Mouse (Mus musculus): ENCODE results near the gene Csf1.

The Csf1 gene

DNA sequence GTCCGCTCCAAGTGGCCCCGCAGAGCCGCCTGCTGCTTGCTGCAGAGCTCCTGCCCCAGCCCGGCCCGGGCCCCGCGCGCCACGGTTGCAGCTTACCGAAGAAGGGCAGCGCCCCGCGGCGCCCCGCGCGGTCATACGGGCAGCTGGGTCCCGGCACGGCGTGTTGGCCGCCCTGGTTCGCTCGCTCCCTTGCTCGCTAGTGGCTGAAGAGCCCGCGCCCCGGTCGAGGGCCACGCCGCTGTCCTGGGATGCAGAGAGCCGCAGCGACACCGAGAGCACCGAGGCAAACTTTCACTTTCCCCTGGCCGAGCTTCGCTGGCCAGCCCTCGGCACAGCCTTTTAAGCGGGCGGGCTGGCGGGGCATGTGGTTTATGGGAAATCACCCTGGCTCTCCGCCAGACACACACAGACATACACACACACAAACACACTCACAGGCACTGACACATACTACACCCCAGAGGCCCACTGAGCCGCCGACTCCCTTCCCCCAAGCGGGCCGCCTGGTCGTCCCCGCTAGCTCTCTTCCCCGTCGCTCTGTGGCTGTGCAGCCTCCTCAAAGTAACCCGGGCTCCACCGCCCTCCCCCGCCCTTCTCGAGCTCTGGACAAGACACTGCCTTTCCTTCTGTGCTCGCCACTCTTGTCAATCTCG lies at the start of gene Csf1:
TSS of gene Csf1 (minus strand) at position 541 of the 653 bp plus-strand sequence.
- peak; percentile 65 to 67 for DNase-seq (ENCODE audit: low spot score in 2 of 2)

DNA sequence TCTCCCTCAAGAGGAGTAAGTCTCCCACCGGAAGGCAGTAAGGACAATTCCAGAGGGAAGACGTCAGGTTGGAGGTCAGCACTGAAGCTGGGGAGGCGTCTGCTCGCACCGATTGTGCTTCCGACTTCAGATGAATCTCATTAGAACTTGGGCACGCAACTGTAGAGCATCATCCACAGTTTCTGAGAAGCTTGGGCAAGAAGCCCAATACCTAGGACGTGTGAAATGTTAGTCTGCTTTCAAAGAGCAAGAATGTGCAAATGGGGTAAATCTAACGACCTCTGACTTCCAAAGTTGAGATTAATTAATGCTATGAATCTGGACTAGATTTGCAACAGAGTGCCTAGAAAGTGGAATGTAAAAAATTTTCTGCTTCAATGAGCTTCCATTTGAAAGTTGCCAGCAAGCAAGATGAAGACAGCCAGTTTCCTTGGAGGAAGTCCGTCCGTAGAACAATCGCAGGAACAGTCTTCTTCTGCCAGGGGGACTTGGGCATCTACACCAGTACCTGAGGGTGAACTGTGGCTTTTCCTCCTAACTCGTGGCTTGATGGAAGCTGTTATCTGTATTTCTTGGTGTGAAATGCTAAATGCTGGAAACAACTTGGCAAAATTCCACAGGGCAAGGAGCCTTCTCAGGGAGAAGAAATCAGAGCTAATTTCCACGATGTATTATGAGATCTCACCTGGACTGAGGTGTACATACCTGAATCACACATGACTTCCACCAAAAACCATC lies 47.9 kb upstream of the Csf1 start:
- peak in 1 of 2 experiments; percentile 43 for DNase-seq (ENCODE audit: low spot score in 2 of 2)

DNA sequence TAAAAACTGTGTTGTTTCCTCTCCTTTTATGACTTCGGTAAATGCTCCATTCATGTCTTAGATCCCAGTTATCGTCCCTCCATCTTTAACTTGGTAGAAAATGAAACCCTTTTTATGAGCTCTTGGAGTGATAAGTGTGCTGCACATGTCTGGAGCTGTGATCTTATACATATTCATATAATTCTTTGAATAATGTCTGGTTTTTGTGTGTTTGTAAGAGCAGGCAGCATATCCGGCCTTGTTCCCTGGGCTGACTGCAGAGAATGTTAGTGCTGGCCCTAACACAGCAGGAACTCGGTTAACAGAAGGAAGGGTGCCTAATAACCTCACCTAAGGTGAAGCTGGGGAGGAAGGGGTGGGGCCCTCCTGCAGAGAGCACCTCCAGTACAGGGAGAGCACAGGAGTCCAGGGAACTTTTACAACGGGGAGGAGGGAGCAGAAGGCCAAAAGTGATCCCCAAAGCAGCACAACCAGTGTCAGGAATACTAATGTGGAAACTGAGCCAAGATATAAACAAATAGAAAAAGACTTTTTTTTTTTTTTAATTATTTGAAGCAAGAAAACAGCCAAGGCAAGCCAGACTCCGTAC lies 47.2 kb upstream of the Csf1 start:
- DNase-seq (ENCODE audit: low spot score in 2 of 2), result peak in 1 of 2 experiments; percentile 45

DNA sequence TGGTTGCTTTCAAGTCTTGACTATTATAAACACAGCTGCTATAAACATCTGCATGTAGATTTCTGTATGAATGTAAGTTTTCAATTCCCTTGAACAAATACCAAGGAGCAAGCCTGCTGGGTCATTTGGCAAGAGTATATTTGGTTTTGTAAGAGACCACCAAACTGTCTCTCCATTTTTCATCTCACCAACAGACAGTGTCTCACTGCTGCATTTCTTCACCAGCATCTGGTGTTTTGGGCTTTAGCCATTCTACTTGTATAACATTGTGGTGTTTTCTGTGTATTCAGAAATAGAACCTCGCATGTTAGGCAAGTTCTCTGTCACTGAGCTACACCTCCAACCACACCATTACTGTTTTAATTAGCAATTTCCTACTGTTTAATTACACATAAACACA lies 46.6 kb upstream of the Csf1 start:
- DNase-seq (ENCODE audit: low spot score in 2 of 2), result peak in 1 of 2 experiments; percentile 49

DNA sequence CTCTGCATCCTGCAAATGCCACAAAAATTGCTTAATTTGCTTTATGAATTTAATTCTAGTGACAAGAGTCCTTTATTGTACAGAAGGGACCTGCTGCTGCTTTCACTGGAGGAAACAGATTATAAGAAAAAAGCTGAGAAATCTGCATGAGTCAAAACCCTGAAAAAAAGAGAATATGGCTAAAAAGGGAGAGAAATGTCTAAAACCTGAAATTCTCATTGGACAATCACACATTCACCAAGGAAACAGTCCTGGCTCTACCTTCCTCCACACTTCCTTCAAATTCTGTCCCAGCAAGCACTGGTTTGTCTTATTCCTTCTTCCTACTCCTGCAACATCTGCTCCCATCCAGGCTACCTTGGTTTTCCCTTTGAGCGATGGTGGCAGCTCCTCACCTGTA lies 44.5 kb upstream of the Csf1 start:
- DNase-seq (ENCODE audit: low spot score in 2 of 2), result no peak

DNA sequence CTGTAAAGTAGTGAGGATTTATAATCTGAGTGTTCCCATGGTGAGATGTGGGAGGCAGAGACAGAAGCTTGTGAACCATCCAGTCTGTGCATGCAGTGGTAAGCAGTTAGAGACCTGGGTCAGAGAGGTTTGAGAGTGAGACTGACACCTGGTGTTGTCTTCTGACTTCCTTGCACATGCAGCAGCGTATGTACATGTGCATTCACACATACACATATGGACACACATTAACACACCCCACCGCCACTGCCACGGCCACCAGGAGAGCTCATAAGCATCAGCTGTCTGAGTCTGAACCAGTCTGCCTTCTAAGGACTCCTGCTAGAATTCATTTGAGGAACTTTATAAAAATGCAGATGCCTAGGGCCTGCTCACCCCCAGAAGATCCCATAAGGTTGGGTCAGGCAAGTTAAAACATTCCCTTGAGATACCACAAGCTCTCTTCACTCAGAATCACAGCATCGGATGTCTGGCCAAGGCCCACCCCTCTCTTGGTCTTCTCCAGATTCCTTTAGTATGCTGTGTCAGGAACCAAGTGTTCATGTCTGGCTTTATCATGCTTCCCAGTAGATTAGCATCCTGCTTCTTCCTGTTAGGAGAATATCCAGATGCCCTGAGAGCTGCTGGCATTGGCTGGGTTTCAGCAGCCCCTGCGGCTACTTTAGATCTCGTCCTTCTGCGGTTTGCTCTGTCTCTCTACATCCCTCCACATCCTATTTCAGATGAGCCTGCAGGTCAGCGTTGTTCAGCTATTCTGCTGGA lies 42.1 kb upstream of the Csf1 start:
- no peak for DNase-seq (ENCODE audit: low spot score in 2 of 2)

DNA sequence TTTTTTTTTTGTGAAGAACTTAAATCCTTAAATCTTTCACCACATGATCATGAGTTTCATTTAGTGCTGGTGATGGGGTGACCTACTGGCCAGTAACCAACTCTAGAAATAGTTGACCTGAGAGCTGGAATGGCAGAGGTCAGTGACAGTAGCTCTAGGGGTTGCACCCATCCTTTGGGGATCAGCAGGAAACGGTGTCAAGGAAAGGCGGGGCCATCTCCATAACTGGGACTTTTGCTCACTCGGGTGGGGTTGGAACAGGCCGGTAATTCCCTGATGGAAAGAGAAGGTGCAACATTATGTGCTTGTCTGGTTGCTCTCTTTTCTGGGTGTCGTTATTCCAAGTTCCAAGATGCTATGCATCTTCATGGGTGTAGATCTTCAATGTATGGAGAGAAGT lies 38.7 kb upstream of the Csf1 start:
- DNase-seq (ENCODE audit: low spot score in 2 of 2), result no peak

DNA sequence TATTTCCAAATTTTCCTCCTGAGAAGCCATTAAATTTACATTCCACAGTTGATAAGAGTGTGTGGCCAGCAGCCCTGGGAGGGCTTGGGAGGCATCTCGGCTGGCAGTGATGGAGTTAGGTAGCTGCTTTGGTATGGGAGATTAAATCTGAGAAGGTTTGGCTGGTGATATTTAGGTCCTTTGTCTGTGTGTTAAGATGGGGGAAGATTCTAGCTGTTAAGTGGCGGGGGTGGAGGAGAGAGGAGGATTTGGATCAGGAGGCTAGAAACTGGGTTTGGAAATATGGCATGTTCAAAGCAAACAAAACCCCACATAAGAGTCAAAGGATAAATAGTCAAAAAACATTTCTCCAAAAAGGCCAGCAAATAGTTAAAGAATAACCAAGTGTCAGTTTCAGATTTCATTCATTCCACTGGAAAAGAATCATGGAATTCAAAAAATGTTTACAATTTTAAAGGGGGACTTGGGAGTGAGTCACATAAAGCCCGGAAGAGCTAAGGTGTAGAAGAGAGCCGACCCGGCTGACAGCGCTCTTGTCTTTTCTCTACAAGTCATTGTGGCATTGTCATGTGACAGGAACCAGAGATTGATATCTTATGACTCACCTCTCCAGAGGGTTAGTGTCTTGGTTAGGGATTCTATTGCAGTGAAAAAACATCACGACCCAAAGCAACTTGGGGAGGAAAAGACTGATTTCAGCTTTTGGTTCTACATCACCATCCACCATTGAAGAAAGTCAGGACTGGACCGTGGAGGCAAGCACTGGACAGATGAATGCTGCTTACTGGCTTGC lies 36.1 kb upstream of the Csf1 start:
- DNase-seq (ENCODE audit: low spot score in 2 of 2), result no peak

DNA sequence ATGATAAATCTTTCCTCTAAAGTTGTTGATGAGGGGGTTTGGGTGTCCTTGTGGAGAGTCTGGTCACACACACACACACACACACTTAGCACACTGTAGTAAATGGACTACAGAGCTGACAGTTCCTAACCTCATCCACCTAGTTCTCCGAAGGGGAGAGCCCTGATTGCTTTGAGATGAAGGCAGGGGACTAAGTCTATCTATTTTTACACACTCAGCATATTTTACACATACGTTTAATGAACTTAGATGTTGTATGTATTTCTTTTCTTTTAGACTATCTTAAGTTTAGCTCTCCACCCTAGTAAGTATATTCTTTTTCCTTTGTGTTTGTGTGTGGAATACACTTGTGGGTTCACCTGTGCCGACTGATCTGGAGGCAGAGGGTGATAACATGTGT lies 34.6 kb upstream of the Csf1 start:
- no peak for DNase-seq (ENCODE audit: low spot score in 2 of 2)

DNA sequence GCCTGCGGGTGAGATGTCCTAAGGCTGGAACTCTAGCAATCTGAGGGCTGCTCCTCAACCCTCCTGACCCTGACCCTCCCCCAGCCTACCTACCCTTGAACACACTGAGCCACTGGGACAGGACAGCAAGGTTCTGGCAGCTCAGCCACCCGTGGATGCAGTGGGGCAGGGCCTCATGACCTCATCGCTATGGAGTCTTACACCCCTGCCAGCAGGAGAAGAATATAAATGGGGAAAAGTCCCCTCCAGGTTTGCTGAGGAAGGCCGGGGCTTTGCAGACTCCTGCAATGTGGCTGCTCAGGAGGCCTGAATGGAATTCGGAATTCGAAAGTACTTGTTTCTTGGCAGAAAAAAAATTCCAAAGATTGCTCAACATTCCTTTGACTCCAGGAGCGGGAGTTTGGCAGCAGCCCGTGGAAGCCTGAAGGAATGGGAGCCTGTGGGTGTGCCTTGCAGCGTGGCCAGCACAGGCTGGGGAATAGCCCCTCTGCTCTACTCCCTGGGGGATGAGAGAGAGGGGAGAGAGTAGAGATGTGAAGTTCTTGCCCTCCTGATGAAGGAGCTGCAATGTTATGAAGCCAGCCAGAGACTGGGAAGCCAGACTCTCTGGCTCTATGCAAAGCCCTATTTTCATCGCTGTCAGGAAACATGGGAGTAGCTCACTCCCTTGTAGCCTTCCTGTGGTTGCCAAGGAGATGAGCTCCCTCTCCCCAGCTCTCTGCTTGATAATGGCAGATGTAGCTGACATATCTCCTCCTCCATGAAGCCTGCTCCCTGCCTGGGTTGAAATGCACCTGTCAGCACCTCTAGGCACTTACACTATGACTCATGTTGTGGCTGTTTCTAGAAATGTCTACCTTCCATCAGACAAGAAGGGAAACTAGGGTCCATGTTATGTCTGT lies 33.3 kb upstream of the Csf1 start:
- DNase-seq (ENCODE audit: low spot score in 2 of 2), result peak; percentile 68 to 73

DNA sequence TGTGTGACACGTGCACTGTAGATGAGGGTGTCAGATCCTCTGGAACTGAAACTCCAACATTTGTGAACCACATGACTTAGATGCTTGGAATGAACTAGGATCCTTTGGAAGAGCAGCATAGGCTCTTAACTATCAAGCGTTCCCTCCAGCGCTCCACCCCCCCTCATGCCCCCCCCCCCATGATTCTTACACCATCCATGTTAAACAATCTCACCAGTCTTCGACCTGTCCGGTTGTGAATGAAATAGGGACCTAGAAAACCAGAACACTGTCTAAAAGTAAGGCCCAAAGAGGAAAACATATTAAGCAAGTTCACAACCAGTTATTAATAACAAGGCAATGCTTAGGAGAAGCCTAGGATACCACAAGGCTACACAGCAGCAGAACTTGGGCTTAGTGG lies 32.5 kb upstream of the Csf1 start:
- DNase-seq (ENCODE audit: low spot score in 2 of 2), result no peak

DNA sequence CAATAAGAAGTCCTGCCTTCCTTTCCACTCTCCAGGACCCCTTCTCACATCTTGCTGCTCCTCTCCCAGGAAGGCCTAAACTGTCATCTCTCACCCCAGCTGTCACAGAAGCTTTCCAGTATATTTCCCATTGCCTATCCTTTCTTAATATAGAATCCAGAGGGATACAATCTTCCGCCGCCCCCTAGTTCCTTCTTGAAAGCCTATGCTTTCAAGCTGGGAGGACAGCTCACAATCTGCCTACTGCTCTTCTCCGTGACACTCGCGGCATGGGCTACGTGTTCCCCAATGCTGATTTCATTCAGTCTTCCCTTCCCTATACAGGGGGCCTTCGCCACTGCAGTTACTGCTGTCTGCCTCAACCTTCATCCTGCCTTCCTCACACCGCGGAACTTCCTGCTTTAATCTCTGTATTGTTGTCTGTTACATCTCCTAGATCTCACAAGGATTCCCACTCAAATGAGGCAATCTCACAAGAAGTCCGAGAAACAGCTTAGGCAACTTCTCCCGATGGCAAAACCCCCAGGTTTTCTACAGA lies 30.6 kb upstream of the Csf1 start:
- no peak for DNase-seq (ENCODE audit: low spot score in 2 of 2)

DNA sequence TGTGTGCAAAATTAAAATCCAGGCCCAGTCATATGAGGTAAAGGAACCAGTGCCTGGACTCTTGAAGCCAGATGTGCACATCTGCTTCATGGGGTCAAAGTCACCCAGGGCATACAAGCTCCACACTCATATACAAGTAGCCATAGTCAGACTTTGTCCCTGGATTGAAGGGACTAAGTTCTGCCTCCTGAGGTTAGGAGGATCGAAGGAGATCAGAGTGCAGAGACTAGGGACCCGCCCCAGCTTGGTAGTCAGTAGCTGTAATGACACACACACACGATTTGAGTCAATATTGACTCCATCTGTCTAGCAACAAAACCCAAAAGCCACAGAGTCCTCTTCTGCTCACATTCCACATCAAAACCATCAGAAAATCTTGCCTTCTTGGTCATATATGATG lies 30.0 kb upstream of the Csf1 start:
- DNase-seq (ENCODE audit: low spot score in 2 of 2), result no peak

DNA sequence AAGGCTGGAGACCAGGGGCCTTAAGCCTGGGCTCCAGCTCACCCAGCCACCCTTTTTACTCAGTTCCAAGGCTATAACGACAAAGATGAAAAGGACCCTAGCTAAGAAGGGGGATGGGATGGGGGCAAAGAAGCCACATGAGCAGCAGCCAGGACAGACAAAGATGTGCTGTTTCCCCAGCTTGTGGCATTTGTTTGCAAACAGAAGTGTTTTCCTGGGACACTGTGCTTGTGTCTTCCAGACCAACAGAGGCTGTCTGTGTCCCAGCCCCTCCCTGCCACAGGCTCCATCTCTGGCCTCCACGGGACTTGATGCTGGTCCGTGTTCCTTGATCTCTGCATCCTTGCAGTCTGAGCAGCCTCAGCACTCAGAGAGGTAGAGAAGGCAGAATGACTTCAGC lies 28.6 kb upstream of the Csf1 start:
- DNase-seq (ENCODE audit: low spot score in 2 of 2), result no peak

DNA sequence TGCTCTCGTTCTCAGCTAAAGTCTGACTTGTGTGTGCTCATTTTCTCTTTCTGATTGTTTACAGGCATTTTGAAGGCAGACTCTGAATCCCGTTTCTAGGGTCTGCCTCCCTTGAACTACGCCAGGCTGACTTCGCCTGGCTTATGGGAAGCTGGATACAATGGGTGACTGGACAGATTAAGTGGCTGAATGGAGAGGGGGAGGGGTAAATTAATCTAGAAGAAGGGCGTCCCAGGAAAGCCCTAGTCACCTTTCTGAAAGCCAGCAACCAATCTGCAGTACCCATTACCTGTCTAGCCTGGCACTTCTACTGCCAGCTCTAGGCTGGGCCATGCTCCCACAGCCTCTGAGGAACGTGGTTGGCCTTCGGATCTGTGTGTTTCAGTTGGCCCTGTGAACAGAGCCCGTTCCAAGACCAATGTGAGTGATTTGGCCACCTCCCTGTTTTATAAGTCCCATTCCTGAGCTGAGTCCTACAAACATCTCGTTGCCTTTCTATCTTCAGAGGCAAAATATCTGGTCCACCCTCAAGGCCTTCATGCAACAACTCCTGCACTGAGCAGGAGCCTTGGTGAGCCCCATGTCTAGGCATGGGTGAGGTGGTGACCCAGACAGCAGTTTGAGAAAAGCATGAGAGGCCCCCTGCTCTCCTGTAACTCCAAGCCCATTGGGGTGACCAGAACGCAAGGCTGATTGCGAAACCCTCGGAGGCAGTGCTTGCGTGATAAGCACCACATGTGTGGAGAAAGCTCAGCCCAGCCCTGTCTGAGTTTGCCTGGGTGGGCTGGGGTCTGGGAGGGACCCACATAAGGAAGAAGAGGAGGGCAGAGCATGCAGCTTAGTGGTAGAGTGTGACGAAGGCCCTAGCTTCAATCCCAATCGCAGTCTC lies 27.6 kb upstream of the Csf1 start:
- DNase-seq (ENCODE audit: low spot score in 2 of 2), result no peak

DNA sequence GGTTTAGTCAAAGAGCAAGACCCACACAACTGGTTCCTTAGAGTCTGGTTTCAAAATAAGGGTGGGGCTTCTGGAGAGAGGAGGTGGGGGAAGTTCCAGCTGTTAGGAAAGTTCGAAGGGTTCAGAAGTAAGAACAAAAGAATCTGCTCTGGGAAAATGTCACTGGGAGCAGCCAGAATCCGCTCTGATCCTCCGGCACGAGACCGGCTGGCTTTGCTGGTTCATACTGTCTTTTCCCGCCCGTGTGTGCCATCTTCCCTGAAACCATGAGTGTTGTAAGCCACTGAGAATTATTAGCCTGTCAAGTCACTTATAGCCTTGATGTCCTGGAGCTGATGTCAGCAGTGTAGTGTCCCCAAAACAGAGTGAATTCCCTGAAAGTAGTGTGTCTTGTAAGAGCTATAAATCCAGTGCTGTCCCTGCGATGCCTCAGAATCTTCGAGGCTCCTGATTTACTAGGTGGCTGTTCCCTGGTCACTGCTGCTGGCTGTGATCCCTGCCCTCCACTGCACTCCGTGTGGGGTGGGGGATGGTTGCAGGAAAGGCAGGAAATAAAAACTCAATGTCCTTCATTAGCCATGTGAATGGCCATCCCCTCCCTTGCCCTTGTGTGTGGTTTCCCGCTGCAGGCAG lies 26.8 kb upstream of the Csf1 start:
- DNase-seq (ENCODE audit: low spot score in 2 of 2), result no peak

DNA sequence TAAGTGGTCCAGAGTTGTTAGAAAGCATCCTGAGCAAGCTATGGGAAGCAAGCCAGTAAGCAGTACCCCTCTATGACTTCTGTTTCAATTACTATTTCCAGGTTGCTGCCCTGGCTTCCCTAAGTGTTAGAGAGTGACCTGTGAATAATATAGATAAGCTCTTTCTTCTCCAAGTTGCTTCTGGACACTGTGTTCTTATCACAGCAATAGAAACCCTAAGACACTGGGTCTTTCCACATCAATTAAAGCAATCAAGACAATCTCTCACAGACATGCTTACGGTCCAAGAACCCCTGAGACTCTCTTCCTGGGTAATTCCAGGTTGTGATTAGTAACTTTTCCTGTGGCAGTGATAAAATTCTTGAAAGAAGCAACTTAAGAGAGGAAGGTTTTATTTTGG lies 26.1 kb upstream of the Csf1 start:
- no peak for DNase-seq (ENCODE audit: low spot score in 2 of 2)

DNA sequence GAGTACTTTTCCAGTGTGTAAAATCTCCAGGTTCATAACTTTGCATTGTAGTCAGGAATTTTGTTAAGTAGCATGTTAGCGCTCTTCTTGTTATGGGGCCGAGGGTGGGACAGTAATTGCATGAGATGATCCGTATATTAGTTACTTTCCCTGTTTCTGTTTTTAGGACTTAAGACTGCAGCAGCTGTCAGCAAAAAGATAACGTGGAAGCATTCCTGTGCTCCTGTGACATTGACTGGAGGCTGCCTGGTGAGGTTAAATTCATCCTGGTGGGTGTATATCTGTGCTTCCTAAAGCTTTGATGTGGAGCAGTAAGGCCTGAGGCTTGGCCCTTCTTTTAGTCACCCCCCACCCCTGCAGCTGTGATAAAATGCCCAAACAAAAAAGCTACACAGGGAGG lies 25.3 kb upstream of the Csf1 start:
- DNase-seq (ENCODE audit: low spot score in 2 of 2), result no peak

DNA sequence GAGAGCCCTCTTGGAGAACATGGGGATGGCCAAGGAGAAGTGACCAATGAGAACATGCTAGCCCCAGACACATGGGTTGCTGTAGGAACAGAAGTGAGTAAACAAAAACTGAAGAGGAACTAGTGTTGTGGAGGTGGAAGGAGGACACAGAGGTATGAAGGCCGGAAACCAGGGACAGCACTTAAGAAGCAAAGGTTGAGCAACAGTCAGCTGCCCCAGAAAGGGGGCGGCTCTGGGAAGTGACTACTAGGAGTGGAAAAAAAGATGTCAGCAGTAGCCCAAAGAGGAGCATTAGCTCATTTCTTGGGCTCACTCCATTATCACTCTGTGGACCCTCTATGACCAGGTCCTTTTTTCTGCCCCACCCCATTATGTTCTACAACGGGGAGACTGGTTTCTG lies 23.0 kb upstream of the Csf1 start:
- DNase-seq (ENCODE audit: low spot score in 2 of 2), result no peak
